ENCODE assay signal across 15 mouse cellular contexts in the genomic region with DNA sequence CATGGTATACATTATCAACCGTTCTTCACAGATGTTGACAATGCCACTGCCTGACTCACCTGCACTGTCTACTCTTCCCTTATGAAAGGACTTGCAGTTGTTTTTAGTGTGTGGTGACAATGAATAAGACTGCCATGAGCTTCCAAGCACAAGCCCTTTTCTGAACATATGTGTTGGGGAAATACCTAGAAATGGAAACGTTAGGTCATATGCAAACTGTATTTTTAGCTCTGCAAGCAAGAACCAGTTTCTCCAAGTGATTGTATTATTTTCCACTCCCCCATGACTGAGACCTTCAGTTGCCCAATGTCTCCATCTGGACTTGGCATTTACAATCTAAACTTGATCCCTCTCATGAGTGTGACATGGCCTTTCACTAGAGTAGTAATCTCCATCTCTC.
"Had no signal": no experiment of that assay in that cellular context is flagged by ENCODE, and none has a peak within 500 bp of the region (broad histone marks: within the 10 kb centered on the region; RNA-seq: fewer than 3 reads in every experiment).

No protein-coding gene starts in this region.

- H3K36me3 ChIP-seq: kidney, embryonic 15.5 days; limb, embryonic 10.5 days; liver, embryonic 15.5 days; neural tube, embryonic 15.5 days had no signal

- H3K9ac ChIP-seq: kidney, embryonic 15.5 days; liver, embryonic 15.5 days; neural tube, embryonic 15.5 days had no signal

- H3K4me1 ChIP-seq: kidney, embryonic 15.5 days; limb, embryonic 10.5 days; liver, embryonic 15.5 days; neural tube, embryonic 15.5 days had no signal

- ATAC-seq: lung, postnatal 0 days had no signal

- DNase-seq: kidney, postnatal 14 days; lung, adult 2 months; lung, postnatal 36 days; midbrain, embryonic 14.5 days; right cerebral cortex, adult 18-20 months; right cerebral cortex, postnatal 25 days; thymus, adult 18-20 months; thymus, postnatal 14 days had no signal

- H3K27ac ChIP-seq: kidney, embryonic 15.5 days; limb, embryonic 10.5 days; liver, embryonic 15.5 days; neural tube, embryonic 15.5 days had no signal

- H3K9me3 ChIP-seq: kidney, embryonic 15.5 days; limb, embryonic 10.5 days; liver, embryonic 15.5 days; neural tube, embryonic 15.5 days had no signal

- H3K4me2 ChIP-seq: kidney, embryonic 15.5 days; liver, embryonic 11.5 days; liver, embryonic 15.5 days; neural tube, embryonic 15.5 days had no signal

- H3K27me3 ChIP-seq: kidney, embryonic 15.5 days; liver, embryonic 15.5 days; neural tube, embryonic 15.5 days had no signal

- H3K4me3 ChIP-seq: kidney, embryonic 15.5 days; limb, embryonic 10.5 days; liver, embryonic 15.5 days; myocyte; neural tube, embryonic 15.5 days had no signal
